Mouse (Mus musculus) testis, adult 2 months (tissue): Measurements from ENCODE around the gene Syne4.

ENCODE experiments used
- CTCF ChIP-seq: fragments of 200-500 bp; IDR thresholded peaks from 2 replicates; pipeline ENCODE4 v1.5.1; 2012; ENCODE audit warnings: low read depth, mild to moderate bottlenecking, inconsistent platforms, low read length, moderate library complexity; ENCODE audit not compliant: control insufficient read depth, insufficient read depth, insufficient replicate concordance
- POLR2A ChIP-seq: fragments of 200-500 bp; IDR thresholded peaks from 2 replicates; pipeline ENCODE4 v1.6.1; 2012; ENCODE audit warnings: low read depth, mild to moderate bottlenecking, inconsistent platforms, low read length, moderate library complexity; ENCODE audit not compliant: control insufficient read depth

DNA sequence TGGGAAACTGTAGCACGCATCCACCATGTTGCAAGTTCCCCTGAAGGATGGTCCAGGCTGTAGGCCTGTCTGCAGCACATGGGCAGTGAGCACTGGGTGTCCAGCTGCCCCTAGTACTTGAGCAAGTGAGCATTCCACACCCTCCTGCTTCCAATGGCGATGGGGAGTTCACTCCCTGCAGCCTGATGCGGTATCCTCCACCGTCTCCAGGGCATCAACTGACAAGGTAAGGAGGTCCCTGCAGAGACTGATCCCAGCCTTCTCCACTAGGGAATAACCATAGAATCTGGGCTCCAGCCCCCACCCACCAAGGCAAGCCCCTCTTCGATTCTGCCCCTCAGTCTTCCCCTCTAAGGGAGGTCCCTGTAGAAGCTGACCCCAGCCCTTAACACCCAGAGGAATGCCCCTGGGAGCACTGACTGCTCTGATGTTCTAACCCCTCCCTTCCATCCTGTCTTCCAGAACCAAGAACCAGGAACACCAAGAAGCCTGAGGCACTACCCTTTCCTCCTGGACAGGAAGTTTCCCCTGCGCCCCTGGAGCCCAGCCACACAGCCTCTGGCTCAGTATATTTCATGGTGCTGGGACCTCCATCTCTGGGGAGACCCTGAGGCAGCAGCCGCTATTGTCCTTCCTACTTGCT, 25.4 kb upstream of the Syne4 start:
- no peak for TF ChIP-seq CTCF
- no peak for TF ChIP-seq POLR2A
